Mouse (Mus musculus) cerebellum, postnatal 4 days (tissue): ENCODE data around the gene Gm28053.
"Not testable (repeated sequence)": the region's sequence is repeated elsewhere in the genome, so short reads cannot be mapped to it uniquely, and the experiment has no call there.

Experiments used
- DNase-seq, 2 experiments: peaks; one replicate each; pipeline ENCODE4 v3.0.0; 2022; ENCODE audit warnings: low spot score in 2 of 2, mixed read lengths in 1 of 2

Gm28053 gene

DNA sequence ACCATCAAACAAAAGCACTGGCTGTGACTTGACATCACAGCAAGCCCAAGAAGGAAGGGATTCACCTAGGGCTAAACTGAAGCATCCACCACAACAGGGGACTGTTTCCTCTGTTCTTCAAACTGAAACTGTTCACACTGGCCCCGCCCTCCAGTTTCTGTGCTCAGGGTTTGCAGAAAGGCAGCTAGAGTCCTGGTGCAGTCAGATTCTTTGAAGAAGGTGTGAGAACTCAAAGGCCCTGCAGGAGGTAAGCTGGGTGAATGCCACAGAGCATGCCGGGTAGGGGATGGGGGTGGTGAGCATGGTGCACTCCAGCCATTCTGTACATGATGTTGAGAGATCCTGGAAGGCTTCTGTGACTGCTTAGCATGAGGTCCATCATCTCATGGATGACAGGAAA is at the start of gene Gm28053, which contains the start of gene Gimap7:
TSS of gene Gm28053 (plus strand) at position 153 of the 400 bp plus-strand sequence.
TSS of gene Gimap7 (plus strand) at position 167 of the 400 bp plus-strand sequence.
- DNase-seq = no peak

DNA sequence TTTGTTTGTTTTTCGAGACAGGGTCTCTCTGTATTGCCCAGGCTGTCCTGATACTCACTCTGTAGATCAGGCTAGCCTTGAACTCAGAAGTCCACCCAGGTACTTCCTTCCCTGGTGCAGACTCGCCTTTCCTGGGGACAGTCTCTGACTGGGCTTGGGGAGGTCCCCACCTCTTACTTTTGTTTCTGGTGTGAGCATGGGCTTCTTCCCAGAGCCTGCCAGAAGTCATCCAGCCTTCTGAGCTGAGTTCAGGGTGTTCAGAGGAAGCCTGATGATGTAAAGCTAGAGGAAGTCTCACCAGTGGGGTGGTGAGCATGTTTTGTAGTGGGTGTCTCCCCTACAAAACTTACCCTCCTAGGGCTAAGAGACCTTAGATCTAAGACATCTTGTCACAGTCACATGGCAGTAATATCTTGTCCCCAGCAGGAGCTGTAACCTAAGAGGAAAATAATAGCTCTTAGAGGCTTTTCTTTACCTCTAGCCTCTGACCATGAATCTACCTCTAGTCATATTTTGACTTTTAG is 48.9 kb upstream of the Gm28053 start:
- no peak for DNase-seq

DNA sequence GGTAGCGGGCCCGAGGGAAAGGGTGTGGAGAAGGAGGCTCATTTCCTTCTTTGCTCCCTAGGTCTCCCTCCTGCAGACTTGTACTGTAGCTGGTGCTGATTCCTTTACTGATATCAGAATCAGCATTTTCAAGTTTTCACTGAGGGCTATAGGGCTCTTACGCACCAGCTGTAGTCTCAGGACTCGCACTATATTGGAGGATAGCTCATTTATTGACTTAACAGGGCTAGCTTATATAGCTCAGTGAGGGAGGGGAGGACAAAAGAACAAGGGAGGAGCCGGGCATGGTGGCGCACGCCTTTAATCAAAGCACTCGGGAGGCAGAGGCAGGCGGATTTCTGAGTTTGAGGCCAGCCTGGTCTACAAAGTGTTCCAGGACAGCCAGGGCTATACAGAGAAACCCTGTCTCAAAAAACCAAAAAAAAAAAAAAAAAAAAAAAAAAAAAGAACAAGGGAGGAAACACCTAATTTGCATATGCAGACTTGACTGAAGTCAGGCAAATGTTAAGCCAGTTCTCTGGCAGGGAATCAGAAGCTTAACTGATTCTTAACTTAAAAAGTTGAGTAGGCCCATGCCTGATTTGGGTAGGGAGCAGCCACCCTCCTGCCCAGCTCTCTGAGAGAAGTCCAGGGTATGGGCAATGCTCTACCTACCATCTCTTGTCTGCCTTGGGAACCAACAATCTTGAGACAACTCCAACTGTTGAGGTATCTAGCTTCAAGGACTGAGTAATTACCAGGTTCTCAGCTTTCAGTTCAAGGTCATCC is 43.9 kb upstream of the Gm28053 start:
- DNase-seq = no peak

DNA sequence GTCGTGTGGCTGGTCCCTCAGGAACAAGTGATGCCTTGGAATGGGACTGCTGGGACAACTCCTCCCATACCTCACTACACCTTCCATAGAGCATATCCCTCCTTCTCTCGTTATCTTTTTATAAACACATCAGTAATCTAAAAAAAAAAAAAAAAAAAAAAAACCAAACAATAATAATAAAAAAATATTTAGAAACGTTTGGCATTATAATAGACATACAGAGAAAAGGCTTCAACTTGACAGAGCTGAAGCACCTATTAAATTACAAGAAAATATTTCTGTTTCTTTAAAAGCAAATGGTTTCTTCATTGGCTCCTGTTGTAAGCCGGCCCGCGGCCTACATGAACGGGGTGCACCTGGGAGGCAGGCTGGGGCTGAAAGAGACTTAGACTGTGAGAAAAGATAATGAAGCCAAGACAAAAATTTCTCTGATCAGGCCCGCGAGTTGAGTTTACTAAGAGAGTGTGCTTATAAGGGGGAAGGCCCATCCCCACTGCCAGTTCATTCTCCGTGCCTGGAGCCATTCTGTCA is 42.9 kb upstream of the Gm28053 start:
- no peak for DNase-seq

DNA sequence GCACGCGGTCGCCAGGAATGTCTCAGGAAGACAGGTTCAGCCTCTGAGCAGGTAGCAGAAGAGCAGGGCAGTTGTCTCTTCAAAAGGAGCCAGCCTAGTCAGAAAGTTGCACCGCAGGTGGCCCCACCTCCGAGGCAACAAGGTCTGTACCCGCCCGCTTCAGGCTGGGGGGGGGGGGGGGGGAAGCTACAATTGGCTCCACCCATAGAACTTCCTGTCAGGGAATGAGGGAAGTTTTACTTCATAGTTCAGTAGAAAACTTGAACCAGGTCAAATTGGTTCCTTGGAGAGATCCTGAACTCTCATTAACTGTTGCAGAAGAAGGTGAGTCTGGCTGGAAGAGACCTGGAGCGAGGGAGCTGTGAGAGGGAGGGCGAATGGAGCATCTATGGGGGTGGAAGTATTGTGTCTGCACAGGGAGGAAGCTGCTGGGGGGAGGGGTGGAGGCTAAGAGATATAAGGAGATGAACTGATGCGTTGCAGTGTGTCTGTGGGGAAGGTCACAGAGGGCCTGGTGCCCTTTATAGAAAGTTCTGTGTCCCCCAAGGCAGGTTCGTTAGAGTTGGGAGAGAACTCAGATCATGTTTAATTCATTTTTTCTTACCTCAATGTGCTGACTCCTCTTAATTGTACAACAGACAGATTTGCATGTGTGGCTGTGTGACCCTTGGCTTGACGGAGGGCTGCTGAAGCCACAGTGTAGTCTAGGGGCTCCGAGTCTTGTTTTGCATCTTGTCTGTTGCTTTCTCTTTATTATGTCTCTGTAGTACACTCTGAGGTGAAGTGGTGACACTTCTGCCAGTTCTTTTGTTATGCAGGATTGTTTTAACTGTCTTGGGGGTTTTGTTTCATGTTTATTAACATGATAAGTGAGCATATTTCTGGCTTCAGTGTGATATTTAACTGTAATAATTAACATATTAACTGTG is 42.2 kb upstream of the Gm28053 start, which contains the start of gene Gimap9:
TSS of gene Gimap9 (plus strand) at position 199 of the 929 bp plus-strand sequence.
- no peak for DNase-seq

DNA sequence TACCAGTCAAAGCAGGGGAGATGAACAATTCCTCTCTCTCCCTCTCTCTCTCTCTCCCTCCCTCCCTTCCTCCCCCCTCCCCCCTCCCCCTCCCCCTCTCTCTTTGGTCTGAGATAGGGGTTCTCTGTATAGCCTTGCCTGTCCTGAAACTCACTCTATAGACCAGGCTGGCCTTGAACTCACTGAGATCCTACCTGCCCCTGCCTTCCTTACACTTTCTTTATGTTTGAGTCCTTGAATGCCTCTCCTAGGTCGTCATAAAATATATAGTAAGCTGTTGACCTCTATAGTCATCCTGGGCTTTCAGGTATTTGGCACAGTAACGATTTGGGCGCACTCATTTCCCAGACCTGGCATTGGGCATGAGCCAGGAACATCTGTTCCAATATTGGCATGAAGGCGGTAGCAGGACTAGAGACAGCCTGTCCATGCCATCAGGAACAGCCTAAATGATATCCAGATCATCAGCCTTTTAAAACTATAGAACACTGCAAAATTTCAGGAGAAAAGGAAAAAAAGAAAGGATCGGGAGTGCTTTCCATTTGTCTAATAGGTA is 41.5 kb upstream of the Gm28053 start:
- no peak for DNase-seq

DNA sequence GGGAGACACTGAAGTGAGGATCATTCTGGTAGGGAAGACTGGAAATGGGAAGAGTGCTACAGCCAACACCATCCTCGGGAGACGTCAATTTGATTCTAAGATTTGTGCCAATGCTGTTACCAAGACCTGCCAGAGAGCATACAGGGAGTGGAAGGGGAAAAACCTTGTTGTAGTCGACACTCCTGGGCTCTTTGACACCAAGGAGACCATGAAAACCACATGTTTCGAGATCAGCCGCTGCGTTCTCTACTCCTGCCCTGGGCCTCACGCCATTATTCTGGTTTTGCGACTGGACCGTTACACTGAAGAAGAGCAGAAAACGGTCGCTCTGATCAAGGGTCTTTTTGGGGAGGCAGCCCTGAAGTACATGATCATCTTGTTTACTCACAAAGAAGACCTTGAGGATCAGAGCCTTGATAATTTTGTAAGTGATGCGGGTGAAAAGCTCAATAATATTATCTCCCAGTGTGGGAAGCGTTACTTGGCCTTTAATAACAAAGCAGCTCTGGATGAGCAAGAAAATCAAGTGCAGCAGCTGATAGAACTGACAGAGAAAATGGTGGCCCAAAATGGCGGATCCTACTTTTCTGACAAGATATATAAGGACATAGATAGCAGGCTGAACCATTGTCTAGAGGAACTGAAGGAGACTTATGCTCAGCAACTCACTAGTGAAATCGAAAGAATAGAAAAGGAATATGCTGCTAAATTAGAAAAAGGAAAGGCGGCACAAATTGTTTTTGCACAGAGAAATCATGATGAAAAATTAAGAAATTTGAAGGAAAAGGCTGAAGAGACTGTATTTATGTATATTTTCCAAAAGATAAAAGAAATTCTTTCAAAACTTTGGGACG is 40.7 kb upstream of the Gm28053 start:
- DNase-seq = no peak

DNA sequence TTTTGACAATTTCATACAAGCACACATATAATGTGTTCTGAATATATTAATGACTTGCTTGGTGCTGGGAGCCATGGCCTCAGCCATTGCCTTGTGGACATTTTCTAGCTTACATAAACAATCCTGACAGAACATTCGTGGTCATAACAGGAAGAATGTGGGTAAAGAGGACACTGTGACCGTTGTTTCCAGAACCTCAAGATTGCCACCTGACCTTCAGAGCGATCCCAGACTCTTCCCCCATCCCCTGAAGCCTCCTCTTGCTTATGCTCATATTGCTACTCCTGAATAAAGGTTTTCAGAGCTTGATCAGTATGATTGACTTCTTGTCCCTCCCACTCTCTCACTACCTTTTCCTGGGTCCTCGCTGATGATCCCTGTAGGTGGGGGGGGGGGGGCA is 40.0 kb upstream of the Gm28053 start:
- no peak for DNase-seq

DNA sequence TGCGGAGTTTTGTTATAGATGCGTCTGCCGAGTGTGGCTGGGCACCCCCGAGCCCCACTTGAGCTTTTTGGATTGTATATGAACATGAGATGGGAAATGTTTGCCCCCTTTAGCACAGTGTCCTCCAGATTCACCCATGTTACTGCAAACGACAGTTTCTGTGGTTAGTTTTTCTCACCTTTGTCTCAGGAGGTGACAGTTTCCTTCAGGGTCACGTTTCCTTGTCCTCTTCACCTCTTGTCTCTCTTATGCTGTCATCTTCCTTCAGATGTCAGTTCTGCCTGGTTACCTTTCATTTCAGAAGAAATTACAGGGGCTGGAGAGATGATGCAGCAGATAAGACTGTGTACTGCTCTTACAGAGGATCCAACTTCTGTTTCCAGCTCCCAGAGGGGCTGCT is 38.7 kb upstream of the Gm28053 start:
- no peak for DNase-seq

DNA sequence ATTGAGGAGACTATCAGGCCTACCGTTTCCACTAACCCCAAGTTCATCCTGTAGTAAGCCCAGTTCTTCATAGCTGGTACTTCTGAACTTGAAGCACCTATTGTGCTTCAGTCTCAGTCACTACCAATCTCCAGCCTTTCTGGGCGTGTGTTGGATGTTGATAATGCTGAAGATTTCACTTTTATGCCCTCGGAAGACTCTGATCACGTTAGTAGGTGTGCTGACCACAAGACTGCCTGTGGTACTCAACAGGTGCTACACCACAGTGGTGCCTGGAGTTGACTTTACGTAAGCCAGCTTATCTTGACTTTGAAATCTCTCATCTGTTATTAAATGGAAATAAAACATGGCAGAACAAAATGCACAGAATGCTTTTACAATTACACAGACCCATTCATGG is 38.0 kb upstream of the Gm28053 start:
- DNase-seq = no peak

DNA sequence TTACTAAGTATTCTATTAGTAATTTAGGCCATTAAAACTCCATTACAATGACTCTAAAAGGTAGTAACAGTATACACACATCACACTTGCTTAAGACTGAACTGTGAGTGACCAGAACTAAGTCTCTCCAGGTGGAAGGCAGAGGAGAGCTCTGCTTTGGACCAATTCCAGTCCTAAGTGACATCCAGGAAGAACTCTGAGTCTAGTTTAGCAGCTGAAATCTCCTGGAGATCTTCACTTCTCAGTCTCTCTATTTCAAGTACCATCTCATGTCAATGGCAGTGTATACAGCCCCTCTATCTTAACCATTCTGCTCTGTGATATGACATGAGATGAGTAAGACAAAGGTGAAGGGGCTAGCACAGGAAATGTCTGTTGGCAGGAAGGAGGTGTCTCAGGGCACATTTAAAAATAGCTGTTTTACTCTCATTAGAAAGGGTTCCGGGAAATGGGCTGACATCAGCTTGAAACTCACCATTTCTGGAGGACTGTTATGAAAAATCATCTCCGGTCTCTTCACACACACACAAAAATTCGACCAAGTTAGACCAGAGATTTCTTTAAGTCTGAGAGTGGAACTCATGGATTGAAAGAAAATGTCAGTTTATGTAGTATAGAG is 36.8 kb upstream of the Gm28053 start:
- DNase-seq = no peak

DNA sequence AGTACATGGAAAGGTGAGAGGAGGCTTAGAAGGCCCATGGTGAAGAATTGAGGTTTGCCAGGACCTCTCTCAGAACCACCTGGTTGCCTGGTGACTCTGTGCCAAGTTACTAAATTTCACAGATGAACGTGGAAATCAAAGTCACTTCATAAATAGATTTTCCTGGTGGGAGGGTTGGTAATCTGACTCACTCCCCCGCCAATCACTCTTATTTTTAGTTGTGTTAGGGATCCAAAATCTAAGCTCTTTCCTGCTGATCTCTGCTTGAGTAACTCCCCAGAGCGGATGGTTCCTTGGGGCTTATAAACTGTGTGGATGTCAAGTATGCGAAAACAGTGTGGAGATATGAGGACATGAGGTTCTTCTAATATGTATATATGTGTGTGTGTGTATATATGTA is 36.1 kb upstream of the Gm28053 start:
- DNase-seq = no peak

DNA sequence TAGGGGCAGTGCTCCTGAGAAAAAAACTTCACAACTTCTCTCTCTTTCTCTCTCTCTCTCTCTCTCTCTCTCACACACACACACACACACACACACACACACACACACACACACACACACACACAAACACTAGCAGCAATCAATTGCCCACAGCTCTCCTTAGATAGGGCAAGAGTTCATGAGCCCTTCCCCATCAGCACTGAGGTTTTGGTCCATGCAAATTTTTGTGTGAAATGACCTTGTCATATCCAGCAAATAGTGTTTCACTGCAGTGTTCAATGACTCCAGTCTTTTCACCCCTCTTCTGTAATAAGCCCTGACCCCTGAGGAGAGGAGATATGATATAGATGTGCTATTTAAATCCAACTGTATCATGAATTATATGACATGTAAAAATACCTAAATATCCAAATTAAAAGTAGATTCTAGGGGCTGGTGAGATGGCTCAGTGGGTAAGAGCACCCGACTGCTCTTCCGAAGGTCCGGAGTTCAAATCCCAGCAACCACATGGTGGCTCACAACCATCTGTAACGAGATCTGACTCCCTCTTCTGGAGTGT is 35.1 kb upstream of the Gm28053 start:
- DNase-seq = not testable (repeated sequence)

DNA sequence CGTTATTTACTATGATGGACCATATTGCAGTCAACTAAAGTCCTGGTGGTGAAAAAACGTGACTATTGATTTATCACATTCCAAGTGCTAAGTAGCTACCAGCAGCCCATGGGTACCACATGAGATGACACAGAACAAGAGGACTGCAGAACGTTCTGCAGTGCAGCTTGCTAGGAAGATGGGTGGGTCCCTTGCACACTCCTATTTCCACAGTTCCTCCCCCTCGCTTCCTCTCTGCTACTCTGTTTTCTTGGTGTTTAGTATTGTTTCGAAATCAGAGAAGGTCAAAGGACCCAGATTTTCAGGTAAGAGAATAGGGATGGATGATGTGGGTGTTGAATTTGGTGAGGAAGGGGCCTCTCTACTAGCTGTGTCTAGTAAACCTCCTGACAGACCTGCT is 34.1 kb upstream of the Gm28053 start, which contains the start of gene Gimap4:
TSS of gene Gimap4 (plus strand) at position 231 of the 400 bp plus-strand sequence.
- no peak for DNase-seq

DNA sequence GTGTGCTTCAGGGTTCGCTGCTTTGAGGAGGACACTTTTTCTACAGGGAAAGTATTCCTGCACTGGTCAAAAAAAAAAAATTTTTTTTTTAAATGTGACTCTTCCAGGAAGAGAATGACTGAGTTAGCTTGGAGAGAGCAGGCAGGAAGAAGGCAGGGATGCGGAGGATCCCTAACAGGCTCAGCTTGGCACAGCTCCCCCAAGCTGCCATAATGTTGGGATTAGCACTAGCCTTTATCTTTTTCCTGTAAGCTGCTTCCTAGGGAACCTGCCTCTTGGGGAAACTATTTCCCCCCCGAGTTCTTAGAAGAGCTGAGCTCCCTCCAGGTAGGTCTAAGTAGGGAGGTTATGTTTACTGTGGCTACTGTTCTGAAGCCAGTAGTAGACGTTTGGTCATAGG is 33.6 kb upstream of the Gm28053 start:
- no peak for DNase-seq

DNA sequence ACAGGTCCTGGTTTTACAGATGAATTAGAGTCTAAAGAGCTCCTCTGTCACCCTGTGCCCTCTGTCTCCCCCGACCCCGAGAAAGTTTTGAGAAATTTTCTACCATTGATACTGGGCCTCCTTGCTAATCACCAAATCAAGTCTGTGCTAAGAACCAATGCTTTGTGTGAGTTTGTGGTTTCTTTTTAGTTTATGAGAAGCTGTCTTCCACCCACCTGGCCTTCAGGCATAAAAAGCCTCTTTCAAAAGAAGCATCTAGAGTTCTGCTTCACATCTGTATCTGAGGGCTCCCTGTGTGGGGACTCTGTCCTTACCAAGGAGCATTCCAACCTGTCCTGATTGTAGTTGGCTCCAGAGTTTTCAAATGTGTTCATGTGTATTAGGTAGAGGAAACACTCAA is 33.2 kb upstream of the Gm28053 start:
- no peak for DNase-seq

DNA sequence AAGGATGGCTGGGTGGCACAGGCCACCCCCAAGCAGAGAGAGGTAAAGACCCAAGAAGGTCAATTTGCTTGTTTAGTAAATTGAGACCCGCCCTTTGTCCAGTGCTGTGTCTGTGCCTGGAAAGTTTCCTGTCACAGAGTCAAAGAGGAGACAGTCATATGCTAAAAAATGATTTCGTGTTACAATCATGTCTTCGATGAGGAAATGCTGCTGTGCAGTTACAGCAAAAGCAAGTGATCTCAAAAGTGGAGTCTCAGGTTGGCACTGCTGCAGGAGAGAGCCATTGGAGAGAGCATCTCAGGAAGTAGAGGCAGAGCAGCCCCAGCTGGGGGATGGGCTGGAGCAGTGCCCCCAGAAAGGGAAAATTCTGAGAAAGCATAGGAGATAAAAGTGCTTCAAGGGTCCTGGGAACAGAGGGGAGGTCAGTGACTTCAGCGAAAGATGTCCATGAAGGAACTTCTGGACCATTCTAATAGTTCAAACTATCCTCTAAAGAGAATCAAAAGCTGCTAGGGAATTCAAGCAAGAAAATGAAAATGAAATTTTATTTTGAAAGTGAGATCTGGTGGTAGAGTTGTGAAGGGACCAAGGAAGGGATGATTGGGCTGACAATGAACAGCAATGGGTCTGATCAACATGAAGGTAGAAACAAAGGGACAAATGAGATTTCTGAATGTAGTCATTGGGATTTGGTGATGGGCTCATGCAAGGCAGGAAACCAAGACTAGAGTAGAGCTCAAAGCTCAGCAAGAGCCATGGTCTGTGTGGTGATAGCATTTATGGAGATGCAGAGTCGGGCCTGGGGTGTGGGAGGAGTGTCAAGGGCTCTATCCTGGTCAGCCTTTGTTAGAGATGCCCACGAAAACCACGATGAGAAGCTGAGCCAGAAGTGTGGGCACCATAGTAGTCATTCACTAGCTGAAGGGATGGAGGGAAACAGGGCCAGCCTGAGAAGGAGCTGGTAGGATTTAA is 32.4 kb upstream of the Gm28053 start:
- no peak for DNase-seq

DNA sequence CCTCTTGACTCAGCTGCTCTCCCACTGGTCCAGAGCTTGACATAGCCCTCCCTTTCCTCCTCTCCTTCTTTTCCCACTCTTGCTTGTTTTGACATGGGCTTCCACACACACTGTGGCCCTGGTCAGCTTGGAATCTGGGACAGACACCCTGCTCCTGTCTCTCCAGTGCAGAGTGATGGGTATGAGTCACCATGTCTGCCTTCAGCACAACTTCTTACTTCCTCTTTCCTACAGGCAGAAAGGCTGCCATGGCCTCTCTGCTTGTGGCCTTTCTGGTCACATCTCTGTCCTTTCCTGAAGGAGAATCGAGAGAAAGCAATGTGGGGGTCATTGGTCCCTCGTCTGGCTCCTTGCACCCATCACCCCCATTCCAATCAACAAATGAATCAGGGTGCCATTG is 31.3 kb upstream of the Gm28053 start:
- DNase-seq = no peak

DNA sequence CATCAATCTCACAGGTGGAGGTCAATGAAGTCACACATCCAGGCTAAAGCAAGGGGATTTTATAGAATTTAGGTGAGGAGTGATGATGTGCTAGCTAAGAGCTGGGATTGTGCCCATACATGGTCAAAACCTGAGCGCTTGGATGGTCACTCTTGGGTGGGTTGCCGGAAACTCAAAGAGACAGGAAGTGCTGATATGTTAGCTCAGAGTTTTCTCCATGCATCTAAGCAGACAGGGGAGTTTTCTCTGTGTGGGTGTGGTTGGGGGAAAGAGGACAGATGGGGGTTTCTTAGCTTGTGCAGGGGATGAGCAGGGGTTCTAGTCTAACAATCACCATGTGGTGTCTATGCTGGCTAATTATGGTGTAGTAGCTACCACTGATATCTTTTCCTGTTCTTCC is 29.1 kb upstream of the Gm28053 start:
- no peak for DNase-seq
